ENCODE assay signal across 8 mouse cellular contexts in genomic region chr11:75903486-75903885, GRCm38 (mm10). TPM values are rescaled to one million over a fixed set of nuclear protein-coding genes. Genes with fewer than 3 reads are reported as not detected.
DNase-seq lines count a peak whose midpoint lies in the region; ATAC-seq and TF ChIP-seq lines count a peak whose summit lies in the region.

No protein-coding gene starts in this region.

- 73% methylated on average over 3 of the region's 3 CpGs for WGBS in midbrain, embryonic 11.5 days
- 75% methylated on average over 3 of the region's 3 CpGs for WGBS in midbrain, embryonic 13.5 days
- WGBS in lung, postnatal 0 days, result 79% methylated on average over 3 of the region's 3 CpGs

- no peak overlapping the region for H3K27ac ChIP-seq in midbrain, embryonic 11.5 days (ENCODE audit: low read depth, low read length)
- H3K27ac ChIP-seq in midbrain, embryonic 13.5 days, result no peak overlapping the region
- H3K27ac ChIP-seq in cortical plate, adult 2 months (ENCODE audit: insufficient read depth, low read length), result no peak overlapping the region
- no peak overlapping the region for H3K27ac ChIP-seq in lung, postnatal 0 days (ENCODE audit: low read length)

- no peaks in the 10 kb centered on the region for H3K27me3 ChIP-seq in midbrain, embryonic 11.5 days (ENCODE audit: control insufficient read depth, insufficient read depth, low read length)
- H3K27me3 ChIP-seq in midbrain, embryonic 13.5 days, result 0 out of 2 replicates have a peak, but pooled peaks cover 3% of the 10 kb centered on the region
- no peaks in the 10 kb centered on the region for H3K27me3 ChIP-seq in lung, postnatal 0 days (replicated peaks; ENCODE audit: insufficient read depth, low read length)

- peaks cover 10% of the 10 kb centered on the region for H3K4me1 ChIP-seq in midbrain, embryonic 11.5 days (ENCODE audit: control insufficient read depth, insufficient read depth, low read length)
- peaks cover 36% of the 10 kb centered on the region for H3K4me1 ChIP-seq in midbrain, embryonic 13.5 days (replicated peaks)
- no peaks in the 10 kb centered on the region for H3K4me1 ChIP-seq in cortical plate, adult 2 months (ENCODE audit: control insufficient read depth, insufficient read depth, low read length)
- H3K4me1 ChIP-seq in lung, postnatal 0 days (ENCODE audit: insufficient read depth, low read depth, low read length), result peaks cover 3% of the 10 kb centered on the region; the same call in 1 of the 2 replicates

- H3K4me3 ChIP-seq in midbrain, embryonic 11.5 days (ENCODE audit: low read depth, low read length), result no peak overlapping the region
- no peak overlapping the region for H3K4me3 ChIP-seq in midbrain, embryonic 13.5 days (replicated peaks)
- H3K4me3 ChIP-seq in cortical plate, adult 2 months (ENCODE audit: insufficient read depth, low read length), result no peak overlapping the region
- no peak overlapping the region for H3K4me3 ChIP-seq in lung, postnatal 0 days (ENCODE audit: low read depth, low read length)

- no peak for ATAC-seq in midbrain, embryonic 11.5 days (ENCODE audit: low FRiP score)
- ATAC-seq in midbrain, embryonic 13.5 days, result no peak
- no peak for ATAC-seq in lung, postnatal 0 days
- ATAC-seq in activated CD4-positive, CD25-positive, alpha-beta regulatory T cell, adult 4 months, result no peak

- no peak overlapping the region for H3K9ac ChIP-seq in midbrain, embryonic 11.5 days (ENCODE audit: low read length)
- H3K9ac ChIP-seq in midbrain, embryonic 13.5 days (replicated peaks), result no peak overlapping the region
- no peak overlapping the region for H3K9ac ChIP-seq in lung, postnatal 0 days (replicated peaks; ENCODE audit: low read depth)

- peak; percentile 48 for TF ChIP-seq CTCF in cortical plate, adult 2 months (IDR thresholded peaks at IDR 0.05; ENCODE audit: extremely low read depth, insufficient read depth, low read length)
- peak; percentile 81 for TF ChIP-seq CTCF in lung, postnatal 0 days (IDR thresholded peaks at IDR 0.05)

- no peak for TF ChIP-seq EP300 in lung, postnatal 0 days (IDR thresholded peaks at IDR 0.05)

- peak; percentile 68 to 76 for DNase-seq in cerebellum, postnatal 10 days
- DNase-seq in cerebellum, adult 8-10 months, result no peak
- peak; percentile 86 for DNase-seq in midbrain, embryonic 11.5 days (ENCODE audit: low spot score, missing footprints)
- peak; percentile 24 for DNase-seq in lung, postnatal 0 days (ENCODE audit: low spot score)
- no peak for DNase-seq in gastrocnemius, postnatal 25 days

- TF ChIP-seq POLR2A in cortical plate, adult 2 months (IDR thresholded peaks at IDR 0.05; ENCODE audit: extremely low read depth, insufficient read depth, low read length), result no peak

- no peak overlapping the region for H3K4me2 ChIP-seq in midbrain, embryonic 11.5 days
- H3K4me2 ChIP-seq in midbrain, embryonic 13.5 days (replicated peaks), result no peak overlapping the region
- no peak overlapping the region for H3K4me2 ChIP-seq in lung, postnatal 0 days (replicated peaks; ENCODE audit: low read depth, low read length)

- H3K36me3 ChIP-seq in midbrain, embryonic 11.5 days (ENCODE audit: control insufficient read depth, insufficient read depth, low read length), result no peaks in the 10 kb centered on the region
- H3K36me3 ChIP-seq in midbrain, embryonic 13.5 days, result no peaks in the 10 kb centered on the region
- H3K36me3 ChIP-seq in lung, postnatal 0 days (ENCODE audit: insufficient read depth, low read length), result no peaks in the 10 kb centered on the region

- no peaks in the 10 kb centered on the region for H3K9me3 ChIP-seq in midbrain, embryonic 11.5 days (ENCODE audit: control insufficient read depth, low read length)
- no peaks in the 10 kb centered on the region for H3K9me3 ChIP-seq in midbrain, embryonic 13.5 days
- H3K9me3 ChIP-seq in lung, postnatal 0 days (ENCODE audit: low read length), result no peaks in the 10 kb centered on the region

RNA-seq across cellular contexts. Expression of gene Rph3al, which starts 34.7 kb away (rescaled TPM):
- polyA plus RNA-seq in midbrain, embryonic 11.5 days (2014; fragmentation: Nextera tagmentation; extraction: Ambion mirVana), result 0.66 and 1.1 TPM in 2 replicates
- polyA plus RNA-seq in midbrain, embryonic 13.5 days (2015; fragmentation: Nextera tagmentation; extraction: Ambion mirVana), result 1.9 and 2.4 TPM in 2 replicates
- 1.7 and 2.5 TPM in 2 replicates for polyA plus RNA-seq in cortical plate, adult 2 months (2012; rRNA removed)
- 10.7 and 11.0 TPM in 2 replicates for polyA plus RNA-seq in lung, postnatal 0 days (2015; fragmentation: Nextera tagmentation; extraction: Ambion mirVana)
- 1 to 10 TPM; 5.9 to 8.0 TPM for polyA plus RNA-seq in activated CD4-positive, CD25-positive, alpha-beta regulatory T cell, adult 4 months (2017; shearing (Covaris generic))
- 1 to 10 TPM; 8.2 to 8.6 TPM for total RNA-seq in gastrocnemius, postnatal 25 days (2021)

Comparison
In these comparisons a context has a peak if more than half of its experiments do, and no peak if none do; other contexts are left out.
1. DNase-seq: peak in cerebellum, postnatal 10 days (2 of 2), midbrain, embryonic 11.5 days (single experiment) and lung, postnatal 0 days (single experiment); none in cerebellum, adult 8-10 months (single experiment) and gastrocnemius, postnatal 25 days (single experiment).